Mouse (Mus musculus) olfactory bulb, adult 2 months (tissue): ENCODE measurements at regions not wholly inside any gene's neighbourhood (a gene's known extent, or its start where the extent isn't known, plus 50 kb on each side); places are given as distances from the start of the nearest gene placed in this dataset.

Experiments
- CTCF ChIP-seq: fragments of 200-500 bp; IDR thresholded peaks from 2 replicates; pipeline ENCODE4 v1.5.1; 2012; ENCODE audit warnings: low read depth, mild to moderate bottlenecking, low read length, moderate library complexity; ENCODE audit not compliant: insufficient read depth
- POLR2A ChIP-seq: fragments of 200-500 bp; IDR thresholded peaks from 2 replicates; pipeline ENCODE4 v1.6.1; 2012; ENCODE audit warnings: mild to moderate bottlenecking, low read depth, low read length, moderate library complexity; ENCODE audit not compliant: insufficient read depth

DNA sequence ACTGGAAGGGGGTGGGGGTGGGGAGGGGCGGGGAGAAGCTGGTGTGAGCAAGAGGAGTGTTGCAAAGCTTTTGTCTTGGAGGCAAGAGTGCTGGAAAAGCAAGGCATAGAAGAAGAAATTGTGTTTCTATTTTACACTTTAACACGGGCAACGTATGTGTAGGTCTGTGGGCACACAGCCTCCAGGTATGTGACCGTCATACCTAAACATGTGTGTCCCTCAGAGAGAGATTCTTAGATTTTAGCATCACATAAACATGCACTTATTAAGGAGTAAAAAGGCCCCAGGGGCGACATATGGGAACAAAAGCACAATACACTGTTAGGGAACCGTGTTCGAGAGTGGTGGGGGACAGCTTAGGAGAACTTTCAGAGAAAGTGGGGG is 348.6 kb upstream of the Tnp1 start:
- TF ChIP-seq CTCF (no peak), POLR2A (no peak)
